Mouse (Mus musculus) B cell, adult (primary cell): Measurements from ENCODE around the gene Olfr943. TPM values are rescaled to one million over a fixed set of nuclear protein-coding genes. Genes with fewer than 3 reads are reported as not detected.

Experiments used
- total RNA-seq: library from RNA; stranded (reverse); gene quantifications from 4 replicates; pipeline ENCODE4 v1.2.4, GENCODE M21; 2023; ENCODE audit not compliant: inconsistent age

Gene Olfr943
- not detected in 4 replicates for total RNA-seq

DNA sequence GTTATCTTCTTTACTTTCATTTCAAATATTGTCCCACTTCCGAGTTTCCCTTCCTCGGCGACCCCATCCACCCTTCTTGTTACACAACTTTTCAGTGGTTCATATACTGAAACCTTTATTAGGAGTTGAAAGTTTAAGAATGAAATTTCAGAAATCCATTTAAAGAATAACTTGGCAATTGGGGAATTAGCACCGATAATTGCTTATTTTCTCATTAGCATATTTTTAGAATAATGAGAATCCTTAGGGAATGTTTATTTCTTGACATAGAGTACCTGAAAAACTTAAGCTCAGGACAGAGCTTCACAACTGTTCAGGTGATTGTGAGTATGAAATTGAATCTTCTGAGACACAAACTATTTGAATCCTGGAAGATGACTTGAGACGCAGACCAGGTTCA is at the start of gene Olfr943:
Gene Olfr943 (plus strand): TSS at position 301 of the 400 bp plus-strand sequence.

DNA sequence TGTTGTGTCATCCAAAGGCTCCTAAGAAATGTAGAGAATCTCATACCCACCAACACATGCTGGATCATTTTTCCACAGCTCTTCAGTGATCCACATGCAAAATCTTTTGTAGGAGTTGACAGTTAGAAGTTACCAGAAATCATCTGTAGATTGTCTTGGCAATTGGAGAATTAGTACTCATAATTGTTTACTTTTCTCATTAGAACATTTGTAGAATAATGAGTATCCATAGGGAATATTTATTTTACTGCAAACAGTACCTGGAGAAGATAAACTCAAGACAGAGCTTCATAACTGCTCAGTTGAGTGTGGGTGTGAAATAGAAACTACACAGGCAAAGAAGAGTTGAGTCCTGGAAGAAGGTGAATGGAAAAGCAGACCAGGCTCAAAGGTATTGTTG is 38.3 kb upstream of the Olfr943 start, which contains the start of gene Olfr27:
Gene Olfr27 (plus strand): TSS at position 301 of the 400 bp plus-strand sequence.

DNA sequence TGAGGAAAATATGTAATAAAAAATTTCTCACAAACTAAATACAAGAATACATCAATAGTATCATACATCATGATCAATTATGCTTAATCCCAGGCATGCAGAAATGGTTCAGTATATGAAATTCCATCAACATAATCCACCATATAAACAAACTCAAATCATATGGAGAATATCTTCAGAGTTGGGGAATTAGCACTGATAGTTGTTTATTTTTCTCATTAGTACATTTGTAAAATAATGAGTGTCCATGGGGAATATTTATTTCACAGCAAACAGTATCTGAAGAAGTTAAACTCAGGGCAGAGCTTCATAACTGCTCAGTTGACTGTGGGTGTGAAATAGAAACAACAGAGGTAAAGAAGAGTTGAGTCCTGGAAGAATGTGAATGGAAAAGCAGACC is 35.5 kb downstream of the Olfr943 start, which contains the start of gene Olfr944:
Gene Olfr944 (plus strand): TSS at position 301 of the 400 bp plus-strand sequence.

Other genes with a start within 250 kb of the Olfr943 start
- not detected in 4 replicates for gene Olfr930, start 236.5 kb upstream of the Olfr943 start, total RNA-seq
- not detected in 4 replicates for gene Olfr933, start 194.0 kb upstream of the Olfr943 start, total RNA-seq
- not detected in 4 replicates for gene Olfr934, start 178.0 kb upstream of the Olfr943 start, total RNA-seq
- not detected in 4 replicates for gene Olfr935, start 166.6 kb upstream of the Olfr943 start, total RNA-seq
- not detected in 4 replicates for gene Olfr146, start 142.9 kb upstream of the Olfr943 start, total RNA-seq
- gene Olfr937, start 101.4 kb upstream of the Olfr943 start, total RNA-seq = not detected in 4 replicates
- gene Olfr938, start 87.4 kb upstream of the Olfr943 start, total RNA-seq = not detected in 4 replicates
- not detected in 4 replicates for gene Olfr27, start 38.2 kb upstream of the Olfr943 start, total RNA-seq
- not detected in 4 replicates for gene Olfr944, start 35.6 kb downstream of the Olfr943 start, total RNA-seq
- not detected in 4 replicates for gene Olfr1537, start 83.7 kb downstream of the Olfr943 start, total RNA-seq
- not detected in 4 replicates for gene Olfr945, start 110.5 kb downstream of the Olfr943 start, total RNA-seq
- gene Olfr948, start 159.7 kb downstream of the Olfr943 start, total RNA-seq = not detected in 4 replicates
- gene Olfr951, start 221.1 kb downstream of the Olfr943 start, total RNA-seq = not detected in 4 replicates